Mouse (Mus musculus) layer of hippocampus, postnatal 14 days (tissue): ENCODE measurements at regions not wholly inside any gene's neighbourhood (a gene's known extent, or its start where the extent isn't known, plus 50 kb on each side); places are given as distances from the start of the nearest gene placed in this dataset.

ENCODE experiments used
- DNase-seq, 2 experiments: peaks; one replicate each; pipeline ENCODE4 v3.0.0; 2021 to 2022; ENCODE audit warnings: low spot score in 2 of 2, mixed read lengths in 1 of 2

DNA sequence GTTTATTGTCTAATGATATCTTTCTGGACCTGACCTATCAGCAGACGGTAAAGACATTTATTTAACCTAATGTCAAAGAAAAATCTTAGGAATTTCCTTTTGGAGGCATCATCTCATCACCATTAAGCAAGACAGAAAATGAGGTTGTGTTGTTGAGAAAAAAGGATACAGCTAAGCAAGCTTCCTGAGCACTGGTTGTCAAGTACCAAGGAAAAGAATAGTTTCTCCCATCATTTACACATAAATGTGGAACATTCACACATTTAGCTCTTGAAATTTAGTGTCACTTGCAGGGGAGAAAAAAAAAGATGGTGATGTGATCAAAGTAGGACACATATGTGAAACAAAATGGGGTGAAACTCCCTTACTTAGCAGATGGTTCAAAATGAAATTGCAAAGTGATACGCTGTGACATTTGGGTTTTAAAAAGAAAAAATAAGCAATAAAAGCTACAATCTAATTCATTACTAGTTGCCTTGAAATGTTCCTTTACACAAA lies 157.7 kb upstream of the 1700009N14Rik start:
- peak in 1 of 2 experiments; percentile 21 for DNase-seq

DNA sequence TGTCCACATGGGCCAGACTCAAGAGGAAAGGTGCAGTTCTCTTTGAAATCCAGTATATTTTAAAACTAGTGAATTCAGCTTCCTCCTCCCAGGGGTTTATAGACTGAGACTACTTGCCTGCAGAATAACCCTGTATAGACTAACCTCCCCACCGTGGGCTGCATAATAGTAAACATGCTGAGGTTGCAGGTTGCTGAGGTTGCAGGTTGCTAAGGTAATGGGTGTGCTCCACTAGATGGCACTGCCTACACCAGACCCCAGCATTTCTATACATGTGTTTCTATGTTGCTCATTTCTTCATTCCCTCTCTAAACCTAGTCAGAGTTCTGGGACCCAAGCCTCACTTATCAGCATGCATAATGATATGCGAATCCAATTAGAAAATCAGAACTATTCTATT lies 140.0 kb upstream of the 1700009N14Rik start:
- DNase-seq = no peak

DNA sequence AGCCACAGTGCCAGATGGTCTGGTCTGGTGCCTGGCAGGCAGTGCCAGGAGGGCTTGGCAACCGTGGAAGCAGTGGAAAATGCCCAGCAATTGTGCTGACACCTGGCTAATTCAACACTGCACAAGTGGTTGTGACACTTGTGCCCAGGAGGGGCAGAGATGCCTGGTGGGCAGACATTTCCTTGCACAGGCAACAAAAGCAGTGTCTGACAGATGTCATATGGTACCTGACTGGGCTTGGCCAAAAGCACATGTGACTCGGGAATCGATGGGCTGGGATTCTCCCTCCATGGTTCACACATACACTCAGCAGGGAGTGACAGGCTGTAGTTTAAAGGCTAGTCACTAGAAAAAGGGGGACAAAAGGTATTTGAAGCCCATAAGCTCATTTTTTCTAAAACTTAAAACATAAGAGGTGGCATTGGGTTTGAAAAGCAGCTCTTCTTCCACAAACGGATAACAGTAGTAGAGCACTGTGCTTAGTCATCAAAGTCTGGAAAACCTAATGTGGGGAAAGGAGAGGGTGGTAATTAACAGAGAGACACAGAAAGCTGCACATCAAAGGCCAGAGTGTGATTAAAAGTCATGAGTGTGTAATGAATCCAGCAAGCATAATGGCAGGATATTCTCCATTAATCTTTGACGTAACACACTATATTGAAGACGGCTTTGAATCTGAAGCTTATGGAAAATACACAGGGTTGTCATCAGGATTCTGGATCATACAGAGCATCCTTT lies 105.5 kb upstream of the 1700009N14Rik start:
- DNase-seq = peak; percentile 69 to 81

DNA sequence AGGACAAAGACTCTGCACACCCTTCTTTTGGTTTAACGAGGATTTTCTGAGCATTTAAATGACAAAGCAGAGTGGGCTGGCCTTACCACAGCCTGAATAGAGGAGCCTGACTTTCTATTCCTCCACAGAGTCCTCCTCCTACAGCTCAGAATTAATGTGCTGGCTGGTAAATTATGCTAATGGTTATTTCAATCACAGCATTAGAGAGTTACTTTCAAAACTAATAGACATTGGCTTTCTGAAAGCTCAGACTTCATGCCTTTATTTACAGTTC lies 105.0 kb upstream of the 1700009N14Rik start:
- no peak for DNase-seq

- peak in 1 of 2 experiments; percentile 42 for DNase-seq
Observed at GRCm38 (mm10) chr4:39368159-39368558, 81.9 kb upstream of the 1700009N14Rik start.

- DNase-seq = no peak
Observed at GRCm38 (mm10) chr4:39380771-39381170, 69.3 kb upstream of the 1700009N14Rik start.

GRCm38 (mm10) chr4:39398226-39398625 lies 51.9 kb upstream of the 1700009N14Rik start:
- peak in 1 of 2 experiments; percentile 3 for DNase-seq
